Mouse (Mus musculus) heart, embryonic 14.5 days (tissue): ENCODE measurements around the gene Arrdc5. TPM values are rescaled to one million over a fixed set of nuclear protein-coding genes. Genes with fewer than 3 reads are reported as not detected.

Experiments used
- ATAC-seq: fragments of 200-750 bp; cut with Nextera tagmentation; 2 replicates; pipeline ENCODE4 v1.8.0; 2017; ENCODE audit warnings: low read depth, moderate TSS enrichment; ENCODE audit not compliant: insufficient number of reproducible peaks, insufficient read depth, low FRiP score
- H3K27ac ChIP-seq, 2 experiments: fragments of 200-500 bp in 1 of 2; fragments of 300-500 bp in 1 of 2; sonication (generic) in 1 of 2; replicated peaks in 1 of 2; 2 replicates each; pipeline ENCODE4 v1.5.1; 2012 to 2014; ENCODE audit warnings: low read depth in 2 of 2, low read length in 2 of 2, control low read depth in 1 of 2, mild to moderate bottlenecking in 1 of 2, mixed read lengths in 1 of 2; ENCODE audit not compliant: control insufficient read depth in 1 of 2, insufficient read depth in 1 of 2
- H3K27me3 ChIP-seq: fragments of 300-500 bp; sonication (generic); 2 replicates; pipeline ENCODE4 v1.6.1; 2014; ENCODE audit warnings: mild to moderate bottlenecking, low read length, control low read depth; ENCODE audit not compliant: control insufficient read depth, insufficient read depth
- H3K36me3 ChIP-seq: fragments of 300-500 bp; sonication (generic); 2 replicates; pipeline ENCODE4 v1.6.1; 2014; ENCODE audit warnings: mild to moderate bottlenecking, control low read depth, low read length, mixed read lengths; ENCODE audit not compliant: control insufficient read depth, insufficient read depth
- H3K4me1 ChIP-seq, 2 experiments: fragments of 200-500 bp in 1 of 2; fragments of 300-500 bp in 1 of 2; sonication (generic) in 1 of 2; 2 replicates each; pipeline ENCODE4 v1.6.1; 2012 to 2014; ENCODE audit warnings: low read length in 2 of 2, control low read depth in 1 of 2, mixed read lengths in 1 of 2; ENCODE audit not compliant: control insufficient read depth in 2 of 2, insufficient read depth in 2 of 2
- H3K4me2 ChIP-seq: fragments of 300-500 bp; sonication (generic); 2 replicates; pipeline ENCODE4 v1.6.1; 2014; ENCODE audit warnings: mild to moderate bottlenecking, low read length
- H3K4me3 ChIP-seq, 2 experiments: fragments of 200-500 bp in 1 of 2; fragments of 300-500 bp in 1 of 2; sonication (generic) in 1 of 2; 2 replicates each; pipeline ENCODE4 v1.5.1; 2012 to 2014; ENCODE audit warnings: low read length in 2 of 2, mild to moderate bottlenecking in 2 of 2, control low read depth in 1 of 2, low read depth in 1 of 2, moderate library complexity in 1 of 2; ENCODE audit not compliant: control insufficient read depth in 1 of 2, insufficient read depth in 1 of 2
- H3K9ac ChIP-seq: fragments of 300-500 bp; sonication (generic); 2 replicates; pipeline ENCODE4 v1.6.1; 2014; ENCODE audit warnings: mild to moderate bottlenecking, low read length
- H3K9me3 ChIP-seq: fragments of 300-500 bp; sonication (generic); 2 replicates; pipeline ENCODE4 v1.6.1; 2016; ENCODE audit warnings: low read length, control low read depth; ENCODE audit not compliant: control insufficient read depth
- WGBS: fragments of 180-500 bp; shearing (Covaris S2); extraction: QIAGEN DNeasy Blood & Tissue Kit; methylation state at CpG from one replicate; pipeline ENCODE4 v1.1.7; 2014; 5-methylcytosine and 5-hydroxymethylcytosine counted together
- polyA plus RNA-seq: library from polyadenylated mRNA; unstranded; fragments of >200 nt; fragmentation: Nextera tagmentation; extraction: Ambion mirVana; gene quantifications from 2 replicates; pipeline ENCODE4 v1.2.1, GENCODE M21; 2014

The Arrdc5 gene
- polyA plus RNA-seq, 1 experiment from 2014 or later, result not detected

GRCm38 (mm10) chr17:56303160-56303846 is 3.2 kb upstream of the Arrdc5 start, which contains the start of gene Uhrf1:
Uhrf1 (plus strand) TSS chr17:56303321.
- Histone ChIP-seq H3K9me3 (no peaks in the 10 kb centered on the region), H3K27ac (peak within 1 kb of the TSS; percentile 80 to 81), H3K36me3 (peaks cover 33% of the 10 kb centered on the region), H3K4me2 (peak within 1 kb of the TSS; percentile 99), H3K27me3 (no peaks in the 10 kb centered on the region), H3K9ac (peak within 1 kb of the TSS; percentile 84), H3K4me1 (peaks cover 16 to 29% of the 10 kb centered on the region in 2 experiments), H3K4me3 (peak within 1 kb of the TSS; percentile 57 to 68)
- peak; percentile 82 for ATAC-seq
- WGBS, result under 1% methylated on average over 43 of the region's 43 CpGs

- peak overlapping the region; percentile 80 to 81 for H3K27ac ChIP-seq
- peak overlapping the region; percentile 99 for H3K4me2 ChIP-seq
- no peaks in the 10 kb centered on the region for H3K9me3 ChIP-seq
- H3K9ac ChIP-seq, result peak overlapping the region; percentile 84
- ATAC-seq, result 0 out of 2 replicates have a peak, but pooled peaks have one; percentile 7
- H3K4me1 ChIP-seq, result peaks cover 16 to 29% of the 10 kb centered on the region in 2 experiments
- no peaks in the 10 kb centered on the region for H3K27me3 ChIP-seq
- H3K4me3 ChIP-seq, result peak overlapping the region in 1 of 2 experiments; percentile 68; a peak in 1 of 4 replicates
- 28% methylated on average over 13 of the region's 13 CpGs for WGBS
- peaks cover 25% of the 10 kb centered on the region for H3K36me3 ChIP-seq
Observed at GRCm38 (mm10) chr17:56302363-56302996, 2.4 kb upstream of the Arrdc5 start.

GRCm38 (mm10) chr17:56298238-56298637 is 1.8 kb downstream of the Arrdc5 start:
- Histone ChIP-seq H3K4me2 (no peak overlapping the region), H3K27ac (no peak overlapping the region), H3K9ac (no peak overlapping the region), H3K9me3 (no peaks in the 10 kb centered on the region), H3K27me3 (no peaks in the 10 kb centered on the region), H3K4me1 (peaks cover 8 to 10% of the 10 kb centered on the region in 2 experiments), H3K36me3 (no peaks in the 10 kb centered on the region), H3K4me3 (no peak overlapping the region)
- no peak for ATAC-seq
- 94% methylated on average over 1 of the region's 1 CpGs for WGBS

GRCm38 (mm10) chr17:56296201-56296600 is 3.9 kb downstream of the Arrdc5 start:
- Histone ChIP-seq H3K9ac (no peak overlapping the region), H3K27ac (no peak overlapping the region), H3K4me1 (peaks cover 3 to 4% of the 10 kb centered on the region in 2 experiments; a peak in 3 of 4 replicates), H3K4me2 (no peak overlapping the region), H3K4me3 (no peak overlapping the region), H3K36me3 (no peaks in the 10 kb centered on the region), H3K27me3 (no peaks in the 10 kb centered on the region), H3K9me3 (no peaks in the 10 kb centered on the region)
- 63% methylated on average over 1 of the region's 1 CpGs for WGBS
- ATAC-seq, result no peak

GRCm38 (mm10) chr17:56294241-56294640 is 5.8 kb downstream of the Arrdc5 start:
- no peak overlapping the region for H3K9ac ChIP-seq
- no peak overlapping the region for H3K27ac ChIP-seq
- no peaks in the 10 kb centered on the region for H3K9me3 ChIP-seq
- WGBS, result 86% methylated on average over 19 of the region's 19 CpGs
- no peaks in the 10 kb centered on the region for H3K36me3 ChIP-seq
- no peak overlapping the region for H3K4me2 ChIP-seq
- no peak for ATAC-seq
- no peak overlapping the region for H3K4me3 ChIP-seq
- no peaks in the 10 kb centered on the region for H3K27me3 ChIP-seq
- H3K4me1 ChIP-seq, result peaks cover 11 to 13% of the 10 kb centered on the region in 2 experiments

GRCm38 (mm10) chr17:56293291-56293690 is 6.8 kb downstream of the Arrdc5 start:
- H3K9ac ChIP-seq, result no peak overlapping the region
- H3K27me3 ChIP-seq, result no peaks in the 10 kb centered on the region
- H3K27ac ChIP-seq, result no peak overlapping the region
- H3K9me3 ChIP-seq, result no peaks in the 10 kb centered on the region
- 58% methylated on average over 1 of the region's 1 CpGs for WGBS
- peaks cover 11 to 22% of the 10 kb centered on the region in 2 experiments for H3K4me1 ChIP-seq
- no peaks in the 10 kb centered on the region for H3K36me3 ChIP-seq
- H3K4me2 ChIP-seq, result no peak overlapping the region
- H3K4me3 ChIP-seq, result no peak overlapping the region
- ATAC-seq, result no peak

- Histone ChIP-seq H3K27me3 (no peaks in the 10 kb centered on the region), H3K9me3 (no peaks in the 10 kb centered on the region), H3K9ac (peak within 1 kb of the TSS; percentile 66; the same call in 1 of the 2 replicates), H3K36me3 (no peaks in the 10 kb centered on the region), H3K4me1 (peaks cover 16 to 28% of the 10 kb centered on the region in 2 experiments), H3K4me2 (peak within 1 kb of the TSS; percentile 90; the same call in 1 of the 2 replicates), H3K4me3 (no peak within 1 kb of the TSS), H3K27ac (peak within 1 kb of the TSS in 1 of 2 experiments; percentile 97; a peak in 3 of 4 replicates)
- 90% methylated on average over 4 of the region's 4 CpGs for WGBS
- ATAC-seq, result no peak
Observed at GRCm38 (mm10) chr17:56292531-56293222, 7.4 kb downstream of the Arrdc5 start, which contains the start of gene Plin3. Plin3 (minus strand) TSS chr17:56292873.
